Mouse (Mus musculus) neural tube, embryonic 10.5 days (tissue): ENCODE measurements around the gene Hspa1a.
A peak's percentile ranks its signal among the peaks of the same experiment; 100 is the strongest.

Experiments used
- DNase-seq: peaks from one replicate; pipeline ENCODE4 v3.0.0-alpha.2; 2017; ENCODE audit warnings: low spot score; ENCODE audit errors: extremely low spot score

Gene Hspa1a

GRCm38 (mm10) chr17:34948721-34949552 lies 23.0 kb downstream of the Hspa1a start:
- peak; percentile 38 for DNase-seq

DNA sequence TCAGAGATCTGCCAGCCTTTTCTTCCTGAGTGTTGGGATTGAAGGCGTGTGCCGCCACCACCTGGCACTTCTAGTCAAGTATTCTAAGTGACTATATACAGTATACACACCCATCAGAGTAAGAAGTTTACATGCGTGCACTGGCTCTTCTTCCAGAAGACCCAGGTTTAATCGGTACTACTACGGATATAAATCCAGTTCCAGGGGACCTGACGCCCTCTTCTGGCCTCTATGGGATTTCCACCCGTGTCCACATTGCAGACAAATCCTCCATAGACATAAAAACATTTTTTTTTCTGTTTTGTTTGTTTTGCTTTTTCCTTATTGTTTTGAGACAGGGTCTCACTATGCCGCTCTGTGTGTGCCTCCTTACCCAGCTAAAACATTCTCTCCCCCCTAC lies 24.4 kb downstream of the Hspa1a start:
- DNase-seq = peak; percentile 29

DNA sequence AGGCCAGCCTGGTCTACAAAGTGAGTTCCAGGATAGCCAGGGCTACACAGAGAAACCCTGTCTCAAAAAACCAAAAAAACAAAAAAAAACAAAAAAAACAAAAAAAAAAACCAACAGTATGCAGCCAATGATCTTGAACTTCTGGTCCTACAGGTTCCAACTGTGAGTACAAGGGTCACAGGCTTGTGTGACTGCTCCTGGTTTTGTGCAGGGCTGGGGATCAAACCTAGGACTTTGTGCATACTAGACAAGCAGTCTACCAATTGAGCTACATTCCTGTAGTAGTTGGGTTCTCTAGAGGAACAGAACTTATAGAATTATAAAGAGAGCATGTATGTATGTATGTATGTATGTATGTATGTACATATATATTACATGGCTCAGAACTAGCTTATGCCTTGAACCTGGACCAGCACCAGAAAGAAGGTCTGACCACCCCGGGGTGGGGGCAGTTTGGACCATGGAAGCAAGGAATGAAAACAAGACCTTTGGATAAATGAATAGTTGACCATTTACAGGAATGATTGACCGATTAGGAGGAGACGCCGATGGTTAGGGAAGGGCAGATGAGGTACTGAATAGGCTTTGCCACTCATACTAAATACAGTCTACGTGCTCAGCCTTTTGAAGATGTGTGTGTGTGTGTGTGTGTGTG lies 25.3 kb downstream of the Hspa1a start:
- DNase-seq = no peak

GRCm38 (mm10) chr17:34944362-34944761 lies 27.6 kb downstream of the Hspa1a start:
- DNase-seq = no peak

GRCm38 (mm10) chr17:34943128-34943815 lies 28.7 kb downstream of the Hspa1a start:
- no peak for DNase-seq

DNA sequence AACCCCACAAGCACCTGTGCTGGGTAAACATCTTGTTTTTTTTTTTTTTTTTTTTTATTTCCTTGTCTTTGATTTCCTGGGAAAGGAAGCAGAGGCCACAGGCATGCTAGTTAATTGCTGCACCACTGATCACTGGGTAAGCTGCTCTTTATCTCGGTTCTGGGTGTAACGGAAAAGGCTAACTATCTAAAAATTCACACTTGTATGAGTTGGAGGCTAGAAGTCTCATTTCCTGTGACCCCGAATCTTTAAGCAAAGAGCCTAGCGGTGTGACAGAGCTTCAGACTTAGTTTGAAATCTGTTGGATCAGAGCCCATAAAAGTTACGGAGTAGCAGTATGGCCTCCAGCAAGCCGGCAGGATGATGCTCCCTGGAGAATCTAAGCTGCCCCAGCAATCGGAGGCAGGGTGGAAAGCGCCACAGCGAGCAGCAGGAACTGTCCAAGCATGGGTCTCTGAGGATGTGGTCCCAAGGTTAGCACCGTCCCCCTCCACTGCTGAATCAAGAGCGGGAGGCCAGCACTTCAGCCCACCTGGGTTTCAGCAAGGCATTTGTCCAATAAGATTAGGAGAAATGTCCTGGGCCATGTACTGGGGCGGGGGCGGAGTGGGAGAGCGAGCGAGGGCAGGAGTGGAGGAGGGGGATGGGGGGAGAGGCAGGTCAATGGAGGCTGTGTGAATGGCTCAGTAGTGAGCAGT lies 30.5 kb downstream of the Hspa1a start:
- peak; percentile 49 for DNase-seq

- no peak for DNase-seq
Observed at GRCm38 (mm10) chr17:34937960-34938505, 33.9 kb downstream of the Hspa1a start.

DNA sequence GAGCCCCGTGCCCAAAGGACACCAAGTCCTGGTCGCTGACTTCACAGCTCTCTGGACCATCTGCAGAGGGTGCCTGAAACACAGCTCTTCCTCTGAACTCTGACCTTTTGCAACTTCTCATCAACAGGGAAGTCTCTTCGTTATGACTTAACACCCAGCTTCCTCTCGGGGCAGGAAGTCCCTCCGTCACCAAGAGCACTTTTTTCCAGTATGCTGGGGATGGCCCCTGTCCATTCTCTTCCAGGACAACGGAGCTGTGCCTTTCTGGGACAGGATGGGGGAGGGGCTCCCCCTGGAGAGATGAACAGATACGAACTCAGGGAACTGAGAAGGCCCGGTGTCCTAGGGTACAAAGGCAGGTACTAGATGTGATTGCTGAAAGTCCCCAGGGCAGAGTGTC lies 37.1 kb downstream of the Hspa1a start:
- DNase-seq = no peak

GRCm38 (mm10) chr17:34934031-34934430 lies 37.9 kb downstream of the Hspa1a start:
- DNase-seq = no peak

GRCm38 (mm10) chr17:34932287-34932686 lies 39.7 kb downstream of the Hspa1a start:
- no peak for DNase-seq

GRCm38 (mm10) chr17:34931735-34932098 lies 40.2 kb downstream of the Hspa1a start:
- DNase-seq = no peak

DNA sequence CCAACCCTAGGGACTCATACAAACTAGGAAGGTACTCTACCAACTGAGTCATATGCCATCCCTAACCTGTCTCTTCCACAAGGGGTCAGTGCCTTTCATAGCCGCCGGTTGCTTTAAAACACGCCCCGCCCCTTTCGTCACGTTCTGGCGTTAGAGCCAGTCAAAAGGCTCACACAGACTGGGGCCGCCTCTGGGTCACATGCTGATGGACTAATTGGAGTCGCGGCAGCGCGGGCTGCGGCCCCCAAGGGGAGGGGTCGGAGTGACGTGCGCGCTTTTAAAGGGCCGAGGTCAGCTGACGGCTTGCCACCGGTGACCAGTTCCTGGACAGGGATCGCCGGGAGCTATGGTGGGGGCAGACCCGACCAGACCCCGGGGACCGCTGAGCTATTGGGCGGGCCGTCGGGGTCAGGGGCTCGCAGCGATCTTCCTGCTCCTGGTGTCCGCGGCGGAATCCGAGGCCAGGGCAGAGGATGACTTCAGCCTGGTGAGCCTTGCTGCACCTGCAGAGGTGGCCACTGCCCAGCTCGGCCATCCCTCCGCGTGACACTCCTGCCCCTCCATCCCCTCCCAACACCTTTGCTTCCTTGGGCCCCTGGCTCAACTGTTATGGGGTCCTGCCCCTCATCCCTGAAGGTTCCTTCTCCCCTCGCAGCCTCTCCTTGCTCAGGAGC lies 40.8 kb downstream of the Hspa1a start, which contains the start of gene Neu1:
Gene Neu1 (plus strand): TSS at position 193 of the 674 bp plus-strand sequence.
- DNase-seq = peak; percentile 94

- DNase-seq = no peak
Observed at GRCm38 (mm10) chr17:34928841-34929240, 43.1 kb downstream of the Hspa1a start.

- no peak for DNase-seq
Observed at GRCm38 (mm10) chr17:34927306-34928019, 44.5 kb downstream of the Hspa1a start.

- DNase-seq = no peak
Observed at GRCm38 (mm10) chr17:34924258-34924657, 47.7 kb downstream of the Hspa1a start.

DNA sequence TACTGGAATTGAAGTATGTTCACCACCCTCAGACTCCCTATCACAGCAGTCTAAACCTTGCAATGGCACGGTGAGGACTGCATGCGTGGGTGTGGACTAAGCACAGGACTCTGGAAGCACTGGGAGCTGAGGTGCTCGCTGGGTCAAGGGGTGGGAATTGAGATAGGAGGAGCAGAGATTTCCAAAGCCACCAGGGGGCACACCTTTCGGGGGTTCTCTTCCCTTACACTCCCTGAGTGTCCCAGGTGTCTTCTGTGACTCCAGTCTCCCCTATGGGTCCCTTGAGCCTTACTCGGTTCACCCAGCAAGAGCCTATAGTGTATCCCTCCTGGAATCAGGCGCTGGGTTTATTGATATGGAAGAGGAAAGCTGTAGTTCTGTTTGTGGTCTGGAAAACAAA lies 49.0 kb downstream of the Hspa1a start:
- no peak for DNase-seq
